Mouse (Mus musculus): ENCODE results near the gene Rsph14.
A peak's percentile ranks its signal among the peaks of the same experiment; 100 is the strongest.

Rsph14 gene

DNA sequence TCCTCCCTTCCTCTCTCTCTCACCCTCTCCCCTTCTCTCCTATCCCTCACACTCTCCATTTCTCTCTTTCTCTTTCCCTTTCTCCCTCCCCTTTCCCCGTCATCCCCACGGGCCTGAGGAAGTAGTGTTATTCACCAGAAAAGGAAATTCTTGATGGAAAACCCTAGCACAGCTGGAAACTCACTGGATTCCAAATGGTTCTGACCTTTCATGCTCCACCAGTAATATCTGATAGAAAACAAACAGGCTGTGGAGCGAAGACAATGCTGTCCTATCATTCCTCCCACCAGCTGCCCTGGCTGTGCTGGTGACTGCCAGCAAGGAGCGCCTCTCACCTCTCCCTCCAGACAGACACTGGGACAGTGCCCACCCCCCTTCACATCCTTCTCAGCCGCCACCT, 37.5 kb downstream of the Rsph14 start:
- 0 out of 2 replicates have a peak, but pooled peaks have one; percentile 8 for ATAC-seq (ENCODE audit: low TSS enrichment)

DNA sequence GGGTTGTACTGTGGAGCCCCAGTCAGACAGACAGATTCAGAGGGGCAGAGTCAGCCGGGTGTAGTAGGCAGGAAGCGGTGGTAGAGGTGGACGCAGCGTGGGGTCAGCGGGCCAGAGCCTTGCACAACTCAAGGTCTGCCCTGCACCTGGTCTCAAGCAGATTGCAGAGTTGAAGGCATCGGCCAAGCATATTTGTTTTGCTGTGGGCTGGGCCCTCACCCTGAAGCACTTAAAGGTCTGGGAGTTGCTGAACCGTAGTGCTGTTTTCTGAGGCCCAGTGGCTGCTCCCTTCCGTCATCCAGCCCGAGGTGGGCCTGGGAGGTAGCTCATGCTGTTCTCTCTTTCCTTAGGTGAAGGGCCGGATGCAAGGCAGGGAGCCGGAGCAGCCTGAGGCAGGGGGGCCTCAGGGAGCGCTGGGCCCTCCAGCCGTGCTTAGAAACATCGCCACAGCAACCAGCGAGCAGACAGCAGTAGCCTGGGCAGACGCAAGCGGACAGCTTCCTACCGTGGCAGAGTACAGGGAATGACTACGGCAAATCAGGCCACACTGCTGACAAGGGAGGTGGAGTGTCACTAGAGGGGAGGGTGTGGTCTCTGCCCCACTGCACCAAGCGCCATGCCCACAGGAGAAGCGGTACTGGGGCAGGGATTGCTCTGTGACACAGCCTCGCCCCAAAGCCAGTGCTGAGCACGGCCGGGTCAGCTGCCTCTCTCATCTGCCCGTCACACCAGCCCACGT, 41.6 kb downstream of the Rsph14 start:
- no peak for ATAC-seq (ENCODE audit: low TSS enrichment)

DNA sequence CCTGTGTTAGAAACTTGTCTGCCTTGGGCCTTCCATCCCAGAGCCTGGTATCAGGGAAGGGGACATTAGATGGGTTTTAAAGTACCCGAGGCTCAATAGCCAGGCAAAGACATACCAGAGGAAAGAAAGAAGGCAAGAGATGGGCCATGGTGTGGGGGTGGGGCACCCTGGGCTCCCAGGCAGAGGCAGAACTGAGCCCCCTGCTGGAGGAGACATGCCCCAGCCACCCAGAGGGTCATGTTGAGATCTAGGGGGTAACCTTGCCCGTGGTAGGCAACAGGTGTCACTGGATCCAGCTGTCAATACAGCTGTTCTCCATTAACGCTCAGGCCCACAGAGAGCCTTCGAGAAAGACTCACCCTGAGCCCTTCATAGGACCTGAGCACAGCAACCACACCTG, 42.6 kb downstream of the Rsph14 start:
- no peak for ATAC-seq (ENCODE audit: low TSS enrichment)

DNA sequence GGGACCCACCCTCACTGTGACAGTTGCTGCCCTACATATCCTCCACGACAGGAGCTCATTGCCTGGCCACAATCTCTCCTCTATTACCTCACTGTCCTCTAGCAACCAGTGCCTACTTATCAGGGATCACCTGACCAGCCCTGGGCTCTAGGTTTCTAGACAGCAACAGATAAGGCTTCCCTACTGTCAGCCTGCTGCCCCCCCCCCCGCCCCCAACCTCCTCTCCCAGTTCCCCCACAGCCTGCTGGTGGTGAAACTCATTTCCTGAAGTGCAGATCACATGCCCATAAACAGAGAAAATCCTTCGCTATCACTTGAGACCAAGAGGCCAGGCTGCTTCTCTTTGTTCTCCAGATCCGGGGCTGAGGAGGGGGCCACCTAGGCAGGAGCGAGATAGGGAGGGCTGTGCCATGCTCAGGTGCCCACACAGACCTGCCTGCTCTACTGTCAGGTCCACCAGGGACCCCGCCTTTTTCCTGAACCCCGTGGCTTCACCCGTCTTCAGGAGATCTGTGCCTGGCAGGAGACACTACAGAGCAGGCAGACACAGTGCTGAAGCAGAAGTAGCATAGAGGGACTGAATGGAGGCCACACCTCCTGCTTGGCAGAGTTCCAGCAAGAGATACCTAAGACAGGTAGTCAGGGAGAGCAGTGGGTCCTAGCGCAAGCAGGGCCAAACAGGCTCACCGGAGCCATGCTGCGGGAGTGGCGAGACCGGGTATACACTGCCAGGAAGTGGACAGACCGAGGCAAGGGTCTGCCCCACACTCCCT, 44.5 kb downstream of the Rsph14 start:
- no peak for ATAC-seq (ENCODE audit: low TSS enrichment)

DNA sequence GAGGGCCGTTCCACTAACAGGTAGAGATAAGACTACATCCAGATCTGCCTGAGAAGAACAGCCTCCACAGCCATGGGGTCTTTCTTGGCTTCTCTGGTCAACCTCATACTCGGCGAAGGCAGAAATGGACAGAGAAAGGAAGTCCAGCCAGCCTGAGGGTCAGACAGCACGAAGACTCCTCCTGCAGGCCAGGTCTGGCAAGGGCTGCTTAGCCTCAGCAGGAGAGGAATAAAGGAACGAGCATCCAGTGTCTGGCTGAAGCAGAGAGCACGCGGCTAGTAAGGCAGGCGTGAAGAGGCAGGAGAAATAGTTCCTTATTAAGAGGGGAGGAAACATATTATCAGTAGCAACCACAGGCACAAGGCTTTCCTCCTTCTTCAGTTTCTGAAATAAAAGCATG, 49.2 kb downstream of the Rsph14 start:
- ATAC-seq (ENCODE audit: low TSS enrichment): no peak

DNA sequence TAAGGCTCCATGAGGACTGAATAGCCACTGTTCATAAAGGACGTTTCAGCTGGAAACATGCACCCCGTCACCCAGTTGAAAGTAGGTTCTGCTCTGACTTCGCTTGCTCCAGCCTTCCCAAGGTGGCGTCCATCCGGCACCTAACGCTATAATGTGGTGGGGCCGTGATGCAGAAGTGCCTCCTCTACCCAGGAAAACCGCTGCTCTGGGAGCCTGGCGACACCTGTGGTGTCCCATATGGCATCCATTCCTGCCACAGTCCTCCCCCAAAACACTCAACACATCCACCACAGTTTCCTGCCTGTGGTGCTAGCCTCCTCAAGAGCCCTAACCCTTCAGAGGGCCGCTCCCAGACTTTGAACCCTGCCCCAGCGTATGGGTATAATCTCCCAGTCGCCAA, 51.2 kb downstream of the Rsph14 start:
- ATAC-seq (ENCODE audit: low TSS enrichment): no peak; the same call in 1 of the 2 replicates

DNA sequence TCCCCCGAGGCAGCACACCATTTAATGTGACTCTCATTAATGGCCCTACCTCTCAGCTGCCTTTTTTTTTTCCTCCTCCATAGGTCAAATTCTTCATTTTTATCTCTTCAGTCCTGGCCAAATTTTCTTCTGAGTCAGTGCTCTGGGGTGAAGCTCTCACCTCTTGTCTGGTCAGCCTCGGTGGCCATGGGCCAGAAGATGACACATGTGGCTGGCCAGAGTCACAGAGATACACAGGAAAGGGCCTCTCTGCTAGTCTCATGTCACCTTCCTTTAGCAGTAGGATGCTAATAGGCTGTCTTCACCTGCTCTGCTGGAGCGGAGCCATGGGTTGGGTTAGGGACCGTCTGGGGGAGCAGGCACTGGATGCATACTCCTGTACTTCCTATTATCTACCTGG, 54.3 kb downstream of the Rsph14 start:
- no peak for ATAC-seq (ENCODE audit: low TSS enrichment)

DNA sequence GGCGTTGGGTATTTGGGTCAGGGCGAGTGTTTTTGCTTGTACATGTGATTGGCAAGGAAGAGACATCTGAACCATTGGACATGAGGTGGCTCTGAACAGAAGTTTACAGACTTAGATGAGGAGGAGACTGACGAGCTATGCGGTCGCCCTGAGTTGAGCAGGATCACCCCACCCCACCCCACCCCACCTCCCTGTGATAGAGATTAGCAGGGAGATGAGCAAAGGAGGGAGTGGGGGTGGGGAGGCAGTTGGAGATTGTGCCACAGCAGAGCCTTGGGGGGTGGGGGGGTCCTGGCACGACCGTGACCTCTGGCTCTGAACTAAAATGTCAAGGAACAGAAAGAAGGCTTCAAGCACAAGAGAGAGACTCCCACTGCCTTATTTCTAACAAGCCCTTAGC, 56.0 kb downstream of the Rsph14 start:
- no peak for ATAC-seq (ENCODE audit: low TSS enrichment)

DNA sequence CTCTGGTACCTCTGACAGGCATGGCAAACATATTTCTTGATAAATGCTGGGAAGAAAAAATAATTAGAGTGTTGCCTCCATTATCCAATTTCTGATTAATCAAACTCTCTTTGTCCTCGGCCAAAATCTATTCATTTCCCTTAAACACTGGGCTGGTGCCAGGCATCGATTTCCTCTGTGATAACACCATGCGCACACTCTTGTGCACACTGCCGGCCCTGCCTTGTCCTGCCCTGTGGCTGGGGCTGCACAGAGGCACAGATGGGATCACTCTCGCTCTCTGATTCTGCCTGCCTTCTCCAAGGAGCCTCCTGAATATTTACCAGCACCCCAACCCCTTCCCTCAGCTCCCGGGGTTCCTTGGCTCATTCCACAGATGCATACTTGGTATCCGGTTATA, 56.8 kb downstream of the Rsph14 start:
- no peak for ATAC-seq (ENCODE audit: low TSS enrichment)

DNA sequence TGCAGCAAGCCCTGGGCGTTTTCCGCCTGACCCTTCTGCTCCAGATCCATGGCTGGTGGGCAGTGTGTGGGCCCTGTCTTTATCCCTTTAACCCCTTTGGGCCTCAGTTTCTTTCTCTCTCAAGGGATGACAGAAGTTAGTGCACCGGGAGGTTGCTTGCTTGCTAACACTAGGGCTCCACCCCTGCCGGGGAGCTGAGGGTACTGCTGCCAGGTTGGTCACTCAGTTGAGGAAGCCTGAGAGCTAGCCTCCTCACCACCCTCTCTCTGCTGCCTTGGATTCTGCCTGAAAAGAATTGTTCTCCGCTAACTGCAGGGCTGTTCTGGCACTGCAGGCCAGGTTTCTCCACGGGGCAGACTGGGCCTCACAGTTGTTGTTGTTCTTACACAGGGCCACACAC, 59.4 kb downstream of the Rsph14 start:
- ATAC-seq (ENCODE audit: low TSS enrichment): no peak

DNA sequence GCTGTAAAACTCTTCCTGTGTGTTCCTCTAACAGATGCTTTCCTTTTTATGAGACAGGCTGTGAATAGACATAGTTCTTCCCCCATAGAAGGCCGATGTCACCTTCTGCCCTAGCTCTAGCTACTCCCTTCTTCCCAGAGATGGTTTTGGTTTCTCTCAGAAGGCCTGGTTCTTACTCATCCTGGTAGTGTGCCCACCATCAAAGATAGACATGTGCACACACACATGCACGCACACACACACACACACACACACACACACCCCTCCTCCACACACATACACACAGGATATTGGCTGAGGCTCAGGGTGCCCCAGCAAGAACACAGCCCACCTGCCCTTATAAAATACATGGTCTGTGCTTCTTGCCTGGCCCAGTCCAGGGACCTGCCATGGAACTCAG, 63.1 kb downstream of the Rsph14 start:
- ATAC-seq (ENCODE audit: low TSS enrichment): no peak

DNA sequence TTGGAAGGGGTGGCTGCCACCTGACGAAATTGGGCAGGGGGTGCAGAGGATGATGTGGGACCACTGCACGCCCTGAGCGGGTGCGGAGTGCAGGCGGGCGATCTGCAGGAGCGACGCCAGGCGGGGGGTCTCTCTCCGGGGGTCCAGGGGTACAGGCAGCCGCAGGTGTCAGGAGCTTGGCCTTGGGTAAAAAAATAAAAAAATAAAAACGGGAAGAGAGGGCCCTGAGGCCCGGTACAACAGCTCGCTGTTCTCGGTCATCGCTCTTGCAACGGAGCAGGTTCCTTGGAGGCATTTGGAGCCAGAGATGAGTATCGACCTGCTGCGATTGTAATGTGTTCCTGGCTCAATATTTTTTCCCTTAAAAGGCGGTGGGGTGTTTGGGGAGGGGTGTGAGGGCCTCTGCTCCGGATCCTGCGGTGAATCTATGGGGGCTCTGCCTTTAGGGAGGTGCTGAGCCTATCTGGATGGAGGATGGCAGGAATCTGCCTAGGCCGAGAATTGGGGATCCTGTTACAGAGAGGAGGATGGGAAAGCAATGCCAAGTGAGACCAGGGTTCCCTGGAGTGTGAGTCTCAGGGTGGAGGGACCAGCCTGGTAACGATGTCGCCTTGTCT, 64.6 kb downstream of the Rsph14 start:
- ATAC-seq (ENCODE audit: low TSS enrichment): peak; percentile 28

DNA sequence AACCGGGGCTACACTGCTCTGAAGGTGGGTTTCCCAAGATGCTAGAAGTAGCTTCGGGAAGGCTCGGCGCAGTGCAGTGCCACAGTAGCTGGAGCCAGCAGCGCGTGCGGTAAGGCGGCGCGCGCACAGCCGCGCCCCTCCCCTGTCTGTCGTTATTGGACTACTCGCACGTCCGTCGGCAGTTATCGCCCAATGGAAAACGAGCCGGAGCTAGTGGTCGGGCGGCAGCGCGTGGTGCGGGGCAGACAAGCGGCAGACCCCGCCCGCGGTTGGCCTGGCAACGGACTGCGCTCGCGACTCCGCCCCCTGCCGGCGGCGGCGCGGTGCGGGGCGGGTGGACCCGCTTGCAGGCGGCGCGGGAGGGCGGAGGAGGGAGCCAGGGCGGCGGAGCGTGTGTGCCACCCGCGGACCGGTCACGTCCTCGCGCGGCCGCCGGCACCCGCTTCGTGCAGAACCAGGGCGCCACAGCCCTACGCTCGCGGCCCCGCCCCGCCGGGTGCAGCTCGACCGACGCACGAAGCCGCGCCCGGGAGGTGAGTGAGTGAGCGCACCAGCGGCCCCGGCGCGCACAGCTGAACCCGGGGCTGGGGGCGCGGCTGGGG, 65.4 kb downstream of the Rsph14 start, which contains the start of gene Gnaz:
Gnaz (plus strand) TSS at position 328 of the 602 bp plus-strand sequence.
- ATAC-seq (ENCODE audit: low TSS enrichment): peak; percentile 93

DNA sequence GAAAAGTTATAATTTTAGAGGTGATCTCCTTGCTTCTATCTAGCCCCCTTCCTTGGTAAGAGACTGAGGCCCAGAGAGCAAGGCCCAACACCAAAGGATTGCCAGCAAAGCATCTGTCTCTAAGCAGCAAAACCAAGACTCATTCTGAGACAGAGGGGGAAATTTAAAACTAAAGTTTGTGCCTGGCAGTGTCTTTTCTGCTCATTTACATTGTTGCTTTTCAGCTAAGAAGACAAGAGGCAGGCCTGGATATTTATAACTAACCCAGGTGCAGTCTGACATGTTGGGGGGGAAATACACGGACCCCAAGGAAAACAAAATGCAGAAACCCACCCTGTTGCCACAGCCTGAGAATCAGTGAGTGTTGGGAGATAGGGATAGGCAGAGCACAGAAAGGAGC, 68.0 kb downstream of the Rsph14 start:
- no peak for ATAC-seq (ENCODE audit: low TSS enrichment)

DNA sequence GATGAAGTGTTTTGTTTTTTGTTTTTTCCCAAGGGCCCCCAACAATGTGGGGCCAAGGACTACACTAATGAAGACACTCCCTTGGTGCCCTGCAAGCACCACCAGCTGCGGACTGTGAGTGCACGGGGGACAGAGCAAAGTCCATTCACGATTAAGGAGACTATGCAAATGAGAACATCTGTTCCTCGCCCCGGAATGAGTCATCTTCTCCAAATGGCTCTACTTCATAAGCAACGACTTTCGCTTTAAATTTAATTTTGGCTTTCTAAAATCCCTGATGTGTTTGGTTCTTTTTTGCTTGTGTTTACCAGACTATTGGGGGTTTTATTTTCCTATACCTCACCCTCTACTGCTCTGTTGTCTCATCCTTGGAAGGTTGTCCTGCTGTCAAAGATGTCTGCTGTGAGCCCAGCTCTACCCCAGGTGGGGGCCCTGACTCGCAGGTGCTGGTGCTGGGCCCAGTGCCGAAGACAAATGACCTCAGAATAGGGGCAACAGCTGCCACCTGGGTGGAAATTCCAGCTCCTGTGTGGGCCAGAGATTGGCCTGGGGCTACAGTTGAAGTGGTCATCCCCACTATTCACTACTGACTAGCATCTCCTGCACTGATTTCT, 79.4 kb downstream of the Rsph14 start:
- peak; percentile 93 for ATAC-seq (ENCODE audit: low TSS enrichment)

DNA sequence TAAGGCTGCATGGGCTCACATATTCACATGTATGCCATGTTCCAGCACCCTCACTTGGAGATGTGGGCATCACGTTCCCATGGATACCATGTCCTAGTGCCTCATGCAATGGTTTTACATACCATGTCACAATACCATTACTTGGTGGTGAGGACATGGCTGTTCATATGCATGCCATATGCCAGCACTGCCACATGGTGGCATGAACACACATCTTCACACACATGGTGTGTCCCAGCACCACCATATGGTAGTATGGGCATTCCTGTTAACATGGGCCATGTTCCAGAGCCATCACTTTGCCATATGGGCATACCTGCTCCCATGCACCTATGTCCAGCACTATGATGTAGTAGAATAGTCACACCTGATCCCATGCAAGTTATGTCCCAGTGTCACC, 91.6 kb downstream of the Rsph14 start:
- no peak for ATAC-seq (ENCODE audit: low TSS enrichment)

DNA sequence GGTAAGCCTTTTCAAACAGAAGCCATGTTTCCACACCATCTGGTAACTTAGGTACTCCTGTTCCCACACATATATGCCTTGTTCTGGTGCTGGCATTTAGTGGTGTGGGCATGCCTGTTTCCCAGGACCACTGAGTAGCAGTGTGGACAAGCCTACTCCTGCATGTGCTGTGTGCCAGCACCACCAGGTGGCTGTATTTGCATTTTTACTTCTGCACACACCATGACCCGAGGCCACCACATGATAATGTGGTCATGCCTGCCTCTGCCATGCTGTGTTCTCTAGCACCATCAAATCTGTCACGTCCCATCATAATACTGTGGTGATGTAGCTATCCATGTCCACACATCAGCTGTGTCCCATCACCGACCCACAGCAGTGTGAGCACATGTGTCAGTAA, 93.1 kb downstream of the Rsph14 start:
- no peak for ATAC-seq (ENCODE audit: low TSS enrichment)

DNA sequence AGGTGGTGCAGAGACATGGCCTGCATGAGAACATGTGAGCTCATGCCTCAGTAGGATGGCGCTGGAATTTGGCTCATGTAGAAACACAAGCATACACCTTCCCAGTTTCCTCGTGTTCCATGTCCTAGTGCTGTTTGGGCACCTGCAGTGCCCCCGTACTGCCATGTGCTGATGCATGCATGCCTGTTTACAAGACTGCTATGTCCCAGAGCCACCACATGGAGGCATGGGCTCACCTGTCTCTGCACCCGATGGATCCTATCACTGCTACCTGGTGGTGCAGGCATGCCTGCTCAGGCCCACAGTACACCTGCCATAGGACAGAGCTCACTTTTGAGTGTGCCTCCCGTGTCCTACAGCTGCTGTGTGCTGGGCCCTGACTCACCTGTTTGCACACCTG, 94.0 kb downstream of the Rsph14 start:
- ATAC-seq (ENCODE audit: low TSS enrichment): no peak

DNA sequence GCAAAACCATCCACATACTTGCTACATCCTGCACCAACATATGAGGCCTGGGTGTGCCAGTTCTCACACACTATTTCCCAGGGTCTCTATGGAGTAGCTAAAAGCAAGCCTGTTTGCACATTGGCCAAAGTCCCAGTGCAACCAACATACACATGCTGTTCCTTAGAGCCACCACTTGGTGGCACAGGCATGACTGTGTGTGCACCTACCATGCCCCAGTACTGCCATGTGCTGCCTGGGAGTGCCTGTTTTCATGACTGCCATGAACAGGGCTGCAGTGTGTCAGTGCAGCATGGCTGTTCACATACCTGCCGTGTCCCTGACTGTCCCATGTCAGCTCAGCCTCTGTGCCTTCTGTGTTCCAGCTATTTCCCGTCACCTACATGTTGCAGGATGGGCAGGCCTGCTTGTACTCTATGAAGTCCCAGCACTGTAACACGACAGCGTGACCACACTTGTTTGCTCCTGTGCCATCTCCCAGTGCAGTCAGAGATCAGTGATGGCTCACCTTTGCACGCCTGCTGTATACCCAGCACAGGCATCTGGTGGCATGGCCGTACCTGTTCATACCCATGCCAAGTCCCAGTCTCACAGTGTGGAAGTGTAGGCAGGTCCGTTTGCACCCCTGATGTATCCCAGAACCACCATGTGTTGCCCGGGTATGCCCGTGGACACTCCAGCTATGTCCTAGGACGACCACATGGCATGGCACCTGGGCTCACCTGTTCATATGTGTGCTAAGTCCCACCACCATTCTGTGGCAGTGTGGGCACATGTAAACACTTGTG, 95.2 kb downstream of the Rsph14 start:
- peak; percentile 86 for ATAC-seq (ENCODE audit: low TSS enrichment)

DNA sequence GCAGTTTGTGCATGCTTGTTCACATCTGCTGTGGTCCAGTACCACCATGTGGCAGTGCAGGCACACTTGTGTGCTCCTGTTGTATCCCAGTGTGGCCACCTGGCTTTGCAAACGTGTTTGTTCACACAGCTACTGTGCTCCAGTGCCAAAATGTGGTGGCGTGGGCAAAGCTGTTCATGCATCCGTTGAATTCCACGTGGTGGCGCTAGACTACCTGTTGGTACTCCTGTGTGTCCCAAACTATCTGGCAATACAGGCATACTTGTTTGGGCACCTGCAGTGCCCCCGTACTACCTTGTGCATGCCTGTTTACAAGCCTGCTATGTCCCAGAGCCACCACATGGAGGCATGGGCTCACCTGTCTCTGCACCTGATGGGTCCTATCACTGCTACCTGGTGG, 97.4 kb downstream of the Rsph14 start:
- peak; percentile 35; the same call in 1 of the 2 replicates for ATAC-seq (ENCODE audit: low TSS enrichment)

DNA sequence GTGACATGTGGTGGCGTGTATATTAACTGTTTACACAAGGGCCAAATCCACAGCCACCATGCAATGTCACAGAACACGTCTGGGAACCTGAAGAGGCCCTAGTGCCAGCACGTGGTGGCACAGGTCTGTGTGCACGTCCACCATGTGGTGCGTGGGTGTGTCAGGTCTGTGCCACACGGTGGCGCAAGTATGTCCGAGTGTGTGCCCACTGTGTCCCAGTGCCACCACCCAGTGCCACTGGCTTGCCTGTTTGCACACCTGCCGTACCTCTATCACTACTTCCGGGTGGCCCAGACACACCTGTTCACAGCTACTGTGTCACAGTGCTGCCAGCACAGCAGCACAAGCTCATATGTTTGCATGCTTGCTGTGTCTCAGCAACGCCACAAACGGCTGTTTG, 97.9 kb downstream of the Rsph14 start:
- no peak for ATAC-seq (ENCODE audit: low TSS enrichment)
